Mouse (Mus musculus): Measurements from ENCODE around the gene Gna15. TPM values are rescaled to one million over a fixed set of nuclear protein-coding genes. Genes with fewer than 3 reads are reported as not detected.

Gna15 gene
- polyA plus RNA-seq, 1 experiment = 1.5 TPM

GRCm38 (mm10) chr10:81541363-81541762, 17.3 kb upstream of the Gna15 start:
- H3K27ac ChIP-seq (ENCODE audit: insufficient read depth, low read depth, low read length) = peak overlapping the region; percentile 98
- 32% methylated on average over 5 of the region's 5 CpGs for WGBS
- peak overlapping the region; percentile 84 for H3K4me3 ChIP-seq (ENCODE audit: low read depth, low read length)
- no peaks in the 10 kb centered on the region for H3K27me3 ChIP-seq (ENCODE audit: control insufficient read depth, insufficient read depth, low read length)
- no peak for TF ChIP-seq POLR2A (IDR thresholded peaks at IDR 0.05; ENCODE audit: low read depth, low read length)
- peaks cover 46% of the 10 kb centered on the region for H3K36me3 ChIP-seq (ENCODE audit: control insufficient read depth, insufficient read depth, low read length)
- peaks cover 43% of the 10 kb centered on the region for H3K4me1 ChIP-seq (ENCODE audit: control insufficient read depth, insufficient read depth, insufficient read length, low read length)

DNA sequence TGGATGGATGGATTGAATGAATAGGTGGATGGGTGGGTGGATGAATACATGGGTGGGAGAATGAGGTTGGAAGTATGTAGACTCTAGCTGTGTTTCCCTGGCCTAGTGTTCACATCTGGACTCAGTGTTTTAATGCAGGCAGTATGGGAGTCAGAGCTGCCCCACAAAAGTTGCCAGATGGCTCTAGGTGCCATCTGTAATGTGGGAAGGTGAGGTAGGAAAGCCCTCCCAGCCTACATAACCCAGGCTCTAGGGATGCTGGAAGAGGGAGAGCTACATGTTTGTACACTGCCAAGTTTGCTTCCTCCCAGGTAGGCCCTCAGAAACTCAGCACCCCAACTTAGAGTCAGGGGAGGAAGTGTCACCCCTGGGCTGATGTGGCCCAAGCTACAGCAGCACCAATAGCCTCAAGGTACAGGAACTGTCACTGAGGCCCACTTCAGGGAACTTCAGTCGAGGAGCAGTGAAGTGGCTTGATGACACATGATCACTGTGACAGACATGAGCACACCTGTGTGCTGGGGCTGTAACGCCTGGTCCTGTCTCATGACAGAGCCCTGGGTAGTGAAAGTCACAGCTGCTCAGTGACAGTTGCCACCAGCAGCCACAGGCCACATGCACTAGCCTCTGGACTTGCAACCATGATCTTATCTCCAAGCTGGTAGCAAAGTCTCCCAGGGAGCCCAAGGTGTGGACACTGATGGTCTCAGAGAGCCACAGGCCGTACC, 14.5 kb upstream of the Gna15 start:
- peaks cover 47% of the 10 kb centered on the region for H3K4me1 ChIP-seq (ENCODE audit: control insufficient read depth, insufficient read depth, insufficient read length, low read length)
- TF ChIP-seq POLR2A (IDR thresholded peaks at IDR 0.05; ENCODE audit: low read depth, low read length) (no peak), CTCF (IDR thresholded peaks at IDR 0.05; ENCODE audit: extremely low read depth, insufficient read length, insufficient replicate concordance, low read depth, low read length) (no peak)
- 34% methylated on average over 3 of the region's 3 CpGs for WGBS
- no peak overlapping the region for H3K4me3 ChIP-seq (ENCODE audit: low read depth, low read length)
- no peaks in the 10 kb centered on the region for H3K27me3 ChIP-seq (ENCODE audit: control insufficient read depth, insufficient read depth, low read length)
- peak overlapping the region; percentile 84 for H3K27ac ChIP-seq (ENCODE audit: insufficient read depth, low read depth, low read length)
- H3K36me3 ChIP-seq (ENCODE audit: control insufficient read depth, insufficient read depth, low read length) = peaks cover 67% of the 10 kb centered on the region

DNA sequence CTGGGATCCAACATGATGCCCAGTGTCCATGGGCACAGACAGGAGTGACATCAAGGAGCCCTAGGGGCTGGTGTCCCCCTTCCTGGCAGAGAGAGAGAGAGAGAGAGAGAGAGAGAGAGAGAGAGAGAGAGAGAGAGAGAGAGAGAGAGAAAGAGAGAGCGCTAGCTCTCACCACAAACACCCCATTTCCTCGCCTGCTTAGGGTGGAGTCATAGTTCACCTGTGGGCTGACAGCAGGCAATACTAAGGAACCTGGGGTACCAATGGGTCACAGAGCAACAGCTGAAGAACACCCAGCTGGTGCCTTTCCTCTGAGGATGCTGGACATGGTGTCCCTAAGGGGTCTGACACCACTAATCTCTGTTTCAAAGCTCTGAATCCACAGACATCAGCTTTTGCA, 13.4 kb upstream of the Gna15 start:
- Histone ChIP-seq H3K27me3 (ENCODE audit: control insufficient read depth, insufficient read depth, low read length) (no peaks in the 10 kb centered on the region), H3K27ac (ENCODE audit: insufficient read depth, low read depth, low read length) (no peak overlapping the region; the same call in 1 of the 2 replicates), H3K4me3 (ENCODE audit: low read depth, low read length) (no peak overlapping the region), H3K4me1 (ENCODE audit: control insufficient read depth, insufficient read depth, insufficient read length, low read length) (peaks cover 47% of the 10 kb centered on the region), H3K36me3 (ENCODE audit: control insufficient read depth, insufficient read depth, low read length) (peaks cover 71% of the 10 kb centered on the region)
- TF ChIP-seq CTCF (IDR thresholded peaks at IDR 0.05; ENCODE audit: extremely low read depth, insufficient read length, insufficient replicate concordance, low read depth, low read length) = no peak
- no peak for TF ChIP-seq POLR2A (IDR thresholded peaks at IDR 0.05; ENCODE audit: low read depth, low read length)
- 66% methylated on average over 2 of the region's 2 CpGs for WGBS

GRCm38 (mm10) chr10:81536734-81537133, 12.7 kb upstream of the Gna15 start:
- Histone ChIP-seq H3K27ac (ENCODE audit: insufficient read depth, low read depth, low read length) (no peak overlapping the region; the same call in 1 of the 2 replicates), H3K27me3 (ENCODE audit: control insufficient read depth, insufficient read depth, low read length) (no peaks in the 10 kb centered on the region), H3K36me3 (ENCODE audit: control insufficient read depth, insufficient read depth, low read length) (peaks cover 74% of the 10 kb centered on the region), H3K4me1 (ENCODE audit: control insufficient read depth, insufficient read depth, insufficient read length, low read length) (peaks cover 47% of the 10 kb centered on the region), H3K4me3 (ENCODE audit: low read depth, low read length) (no peak overlapping the region)
- TF ChIP-seq CTCF (IDR thresholded peaks at IDR 0.05; ENCODE audit: extremely low read depth, insufficient read length, insufficient replicate concordance, low read depth, low read length) = peak; percentile 44; the same call in 1 of the 2 replicates
- no peak for TF ChIP-seq POLR2A (IDR thresholded peaks at IDR 0.05; ENCODE audit: low read depth, low read length)
- WGBS = 74% methylated on average over 6 of the region's 6 CpGs

DNA sequence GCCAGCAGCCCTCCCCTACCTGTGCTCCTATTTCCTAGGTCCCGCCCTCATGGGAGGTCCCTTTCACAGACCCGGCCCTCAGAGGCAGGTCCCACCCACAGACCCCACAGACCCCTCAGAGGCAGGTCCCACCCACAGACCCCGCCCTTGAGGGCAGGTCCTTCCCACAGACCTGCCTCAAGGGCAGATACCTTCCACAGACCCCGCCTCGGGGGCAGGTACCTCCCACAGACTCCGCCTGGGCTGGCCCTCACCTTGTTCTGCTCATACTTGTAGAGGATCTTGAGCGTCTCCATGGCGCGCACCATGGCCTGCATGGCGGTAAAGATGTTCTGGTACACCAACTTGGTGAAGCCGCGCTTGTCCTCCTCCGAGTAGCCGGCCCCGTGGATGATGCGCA, 10.8 kb upstream of the Gna15 start:
- 82% methylated on average over 16 of the region's 16 CpGs for whole genome bisulfite sequencing
- Histone ChIP-seq H3K36me3 (ENCODE audit: control insufficient read depth, insufficient read depth, low read length) (peaks cover 81% of the 10 kb centered on the region), H3K4me1 (ENCODE audit: control insufficient read depth, insufficient read depth, insufficient read length, low read length) (peaks cover 31% of the 10 kb centered on the region)

DNA sequence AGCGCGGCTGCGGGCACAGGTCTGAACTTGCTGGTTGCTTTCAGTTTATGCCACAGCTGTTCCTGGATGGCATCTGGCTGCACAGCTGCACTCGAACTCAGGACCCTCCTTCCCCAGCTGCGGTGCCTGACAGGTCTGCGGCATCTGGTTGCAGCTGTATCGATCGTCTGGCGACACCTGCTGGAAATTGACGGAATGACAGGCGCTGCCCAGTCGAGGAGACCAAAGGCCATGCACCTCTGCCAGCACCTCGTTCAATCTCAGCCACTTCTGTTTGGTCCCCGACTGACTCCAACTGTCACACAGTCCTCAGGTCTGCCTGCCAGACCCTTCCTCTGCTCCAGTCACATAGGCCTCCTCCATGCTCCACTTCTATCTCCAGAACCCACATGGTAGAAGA, 2.8 kb upstream of the Gna15 start:
- Histone ChIP-seq H3K4me3 (ENCODE audit: low read depth, low read length) (no peak overlapping the region), H3K4me1 (ENCODE audit: control insufficient read depth, insufficient read depth, insufficient read length, low read length) (peaks cover 20% of the 10 kb centered on the region), H3K27ac (ENCODE audit: insufficient read depth, low read depth, low read length) (no peak overlapping the region), H3K27me3 (ENCODE audit: control insufficient read depth, insufficient read depth, low read length) (no peaks in the 10 kb centered on the region), H3K36me3 (ENCODE audit: control insufficient read depth, insufficient read depth, low read length) (peaks cover 29% of the 10 kb centered on the region)
- TF ChIP-seq POLR2A (IDR thresholded peaks at IDR 0.05; ENCODE audit: low read depth, low read length) = no peak
- peak; percentile 94 for TF ChIP-seq CTCF (IDR thresholded peaks at IDR 0.05; ENCODE audit: extremely low read depth, insufficient read length, insufficient replicate concordance, low read depth, low read length)
- WGBS = 4% methylated on average over 14 of the region's 14 CpGs

More for the DNA sequence above, 10.8 kb upstream of the Gna15 start:
- no peak overlapping the region for H3K4me3 ChIP-seq (ENCODE audit: low read depth, low read length)
- no peaks in the 10 kb centered on the region for H3K27me3 ChIP-seq (ENCODE audit: control insufficient read depth, insufficient read depth, low read length)
- no peak overlapping the region for H3K27ac ChIP-seq (ENCODE audit: insufficient read depth, low read depth, low read length)
- TF ChIP-seq CTCF (IDR thresholded peaks at IDR 0.05; ENCODE audit: extremely low read depth, insufficient read length, insufficient replicate concordance, low read depth, low read length) = no peak

DNA sequence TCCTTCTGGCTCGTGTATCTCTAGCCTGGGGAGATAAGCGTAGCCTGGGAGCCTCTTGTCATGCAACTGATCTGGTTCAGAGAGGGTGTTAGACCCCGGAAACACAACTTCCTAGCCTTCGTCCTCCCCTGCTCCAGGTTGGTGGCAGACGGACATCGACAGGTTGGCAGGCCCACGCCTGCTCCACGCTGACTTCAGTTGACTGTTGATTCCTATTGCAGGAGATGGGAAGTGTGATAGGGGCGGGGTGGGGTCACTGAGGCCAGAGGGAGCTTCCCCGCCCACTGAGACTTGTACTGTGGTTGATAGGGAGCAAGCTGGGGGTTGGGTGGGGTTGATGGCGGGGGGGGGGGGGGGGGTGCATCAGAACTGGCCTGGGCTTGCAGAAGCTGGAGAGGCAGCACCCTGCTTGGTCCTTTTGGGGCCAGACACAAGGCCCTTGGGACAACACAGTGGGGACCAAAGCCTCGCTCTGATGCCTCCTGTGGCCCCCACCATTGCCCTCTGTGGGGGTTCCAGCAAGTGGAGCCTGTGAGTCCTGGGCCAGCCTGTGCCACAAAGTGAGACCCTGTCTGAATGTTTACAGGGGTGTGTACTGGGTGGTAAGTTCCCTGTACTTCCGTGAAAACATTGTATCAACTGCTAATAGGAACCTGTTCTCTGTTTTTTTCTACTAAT, 1.1 kb upstream of the Gna15 start:
- Histone ChIP-seq H3K4me3 (ENCODE audit: low read depth, low read length) (no peak overlapping the region), H3K27me3 (ENCODE audit: control insufficient read depth, insufficient read depth, low read length) (no peaks in the 10 kb centered on the region), H3K27ac (ENCODE audit: insufficient read depth, low read depth, low read length) (peak overlapping the region; percentile 21; the same call in 1 of the 2 replicates), H3K36me3 (ENCODE audit: control insufficient read depth, insufficient read depth, low read length) (peaks cover 14% of the 10 kb centered on the region), H3K4me1 (ENCODE audit: control insufficient read depth, insufficient read depth, insufficient read length, low read length) (peaks cover 20% of the 10 kb centered on the region)
- 37% methylated on average over 13 of the region's 13 CpGs for WGBS
- TF ChIP-seq POLR2A (IDR thresholded peaks at IDR 0.05; ENCODE audit: low read depth, low read length) = no peak
- no peak for TF ChIP-seq CTCF (IDR thresholded peaks at IDR 0.05; ENCODE audit: extremely low read depth, insufficient read length, insufficient replicate concordance, low read depth, low read length)
